Mouse (Mus musculus): ENCODE data around the gene Mycl.

Mycl gene

DNA sequence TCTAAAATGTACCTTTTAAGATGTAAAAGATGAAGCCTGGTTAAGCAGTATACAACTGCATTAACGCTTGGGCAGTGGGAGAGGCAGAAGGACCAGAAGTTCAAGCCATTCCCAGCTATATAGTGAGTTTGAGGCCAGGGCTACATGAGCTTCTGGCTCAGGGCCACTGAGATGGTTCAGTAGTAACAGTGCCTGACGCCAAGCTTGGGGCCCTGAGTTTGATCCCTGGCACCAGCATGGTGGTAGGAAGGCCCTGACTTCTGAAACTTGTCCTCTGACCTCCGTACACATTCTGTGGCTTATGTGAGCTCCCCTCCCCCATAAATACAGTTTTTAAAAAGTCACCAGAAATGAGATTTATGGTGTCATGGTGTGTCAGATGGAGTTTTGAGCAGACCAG is 26.1 kb downstream of the Mycl start:
- DNase-seq, result no peak

GRCm38 (mm10) chr4:123022896-123023295 is 27.4 kb downstream of the Mycl start:
- no peak for DNase-seq

- no peak for DNase-seq
These were observed 30.0 kb downstream of the Mycl start for GRCm38 (mm10) chr4:123025418-123025817.

GRCm38 (mm10) chr4:123026161-123026560 is 30.7 kb downstream of the Mycl start:
- DNase-seq, result no peak

DNA sequence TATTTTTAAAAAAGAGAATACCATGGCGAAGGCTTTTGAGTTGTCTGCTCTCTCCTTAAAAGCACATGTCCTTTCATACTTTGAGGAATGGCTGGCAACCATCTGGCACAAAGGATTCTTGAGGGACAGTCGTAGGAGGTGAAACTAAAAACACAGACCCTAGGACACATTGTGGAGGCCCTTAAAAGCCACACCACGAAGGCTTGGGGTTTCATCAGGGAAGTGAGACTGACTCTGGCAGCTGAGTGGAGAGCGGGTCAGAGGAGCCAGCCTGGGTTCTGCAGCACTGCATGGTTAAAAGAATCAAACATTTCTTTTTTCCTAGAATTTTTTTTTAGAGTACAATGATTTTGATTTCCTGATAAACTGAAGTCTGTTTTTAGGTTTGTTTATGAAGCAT is 31.1 kb downstream of the Mycl start:
- DNase-seq, result no peak

DNA sequence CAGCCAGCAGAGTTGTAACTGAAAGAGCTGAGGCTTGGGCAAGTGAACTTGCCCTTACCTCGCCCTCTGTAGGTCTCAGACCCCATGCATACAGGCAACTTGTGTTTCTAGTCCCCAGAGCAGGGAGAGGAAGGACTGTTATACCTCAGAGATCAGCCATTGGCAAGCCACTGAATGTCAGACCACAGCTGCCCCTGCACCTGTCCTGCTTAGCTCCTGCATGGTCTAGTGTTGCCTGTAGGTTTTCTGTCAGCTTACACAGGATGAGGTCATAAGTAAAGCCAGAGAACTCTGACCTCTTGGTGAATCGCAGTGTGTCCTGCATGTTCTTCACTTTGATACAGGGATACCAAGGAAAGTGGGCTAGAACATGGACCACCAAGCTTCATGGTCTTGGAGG is 39.4 kb downstream of the Mycl start:
- no peak for DNase-seq

DNA sequence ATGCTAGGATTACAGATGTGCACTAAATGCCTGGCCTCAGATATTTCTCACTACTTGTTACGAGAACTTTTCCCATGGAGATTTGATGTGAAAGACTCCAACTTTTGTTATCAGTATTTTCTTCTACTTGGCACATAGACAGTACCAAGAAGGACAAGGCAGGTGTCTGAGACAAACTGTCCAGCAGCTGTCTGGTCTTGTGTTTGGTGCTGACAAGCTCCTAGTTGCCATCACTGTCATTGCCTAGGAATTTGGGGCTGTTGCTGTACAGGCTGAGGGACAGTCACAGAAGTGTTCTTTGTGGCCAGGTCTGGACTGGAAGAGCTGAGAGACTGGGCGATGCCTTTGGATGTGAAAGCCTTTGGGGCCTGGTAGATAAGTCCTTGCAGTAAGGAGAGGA is 40.2 kb downstream of the Mycl start:
- no peak for DNase-seq

GRCm38 (mm10) chr4:123036710-123037109 is 41.3 kb downstream of the Mycl start:
- no peak for DNase-seq

GRCm38 (mm10) chr4:123041131-123041530 is 45.7 kb downstream of the Mycl start:
- no peak for DNase-seq

- no peak for DNase-seq
These were observed 48.4 kb downstream of the Mycl start for GRCm38 (mm10) chr4:123043858-123044257.

- no peak for DNase-seq
These were observed 49.4 kb downstream of the Mycl start for GRCm38 (mm10) chr4:123044842-123045241.

DNA sequence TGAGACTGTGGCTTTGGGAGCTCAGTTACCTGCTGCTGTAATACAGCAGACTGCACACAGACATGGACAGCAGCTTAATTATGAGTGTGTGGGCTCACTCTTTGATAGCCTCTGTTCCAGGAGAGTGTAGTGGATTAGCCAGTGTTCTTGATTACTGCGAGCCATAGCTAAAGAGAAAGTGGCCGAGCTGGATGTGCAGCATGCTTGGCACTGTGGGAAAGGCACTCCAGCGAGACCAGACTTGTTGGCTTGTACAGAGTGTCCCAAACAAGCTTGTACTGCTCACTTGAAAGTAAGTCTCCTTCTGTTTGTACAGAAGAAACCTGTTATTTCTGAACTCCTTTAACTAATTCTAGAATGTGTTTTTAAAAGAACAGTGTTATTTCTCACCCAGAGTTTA is 50.8 kb downstream of the Mycl start:
- peak; percentile 14 to 39 for DNase-seq

DNA sequence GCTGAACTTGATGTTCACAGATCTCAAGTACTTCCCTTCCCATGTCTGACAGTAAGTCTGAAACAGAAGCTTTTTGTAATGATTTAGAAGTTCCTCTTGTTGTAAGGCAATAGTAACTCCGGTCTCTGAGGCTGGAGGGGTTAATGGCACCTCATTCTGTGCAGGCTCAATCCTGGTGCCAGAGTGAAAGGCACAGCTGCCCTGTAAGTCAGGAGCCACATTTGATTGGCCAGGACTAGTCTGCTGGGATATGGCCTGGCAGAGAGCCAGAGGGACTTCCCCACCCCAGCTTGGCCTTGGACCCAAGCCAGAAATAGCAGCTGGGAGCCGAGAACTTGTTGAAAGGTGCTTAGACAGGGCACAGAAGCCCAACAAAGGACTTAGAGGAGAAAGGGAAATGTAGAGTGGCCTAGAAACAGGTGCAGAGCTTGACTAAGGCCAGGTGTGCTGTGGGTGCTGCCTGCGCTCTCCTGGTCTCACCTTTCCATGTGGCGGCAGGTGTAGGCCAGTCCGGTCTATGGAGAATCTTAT is 55.3 kb downstream of the Mycl start:
- DNase-seq, result peak; percentile 86 to 92

All from kidney, postnatal 4 days (tissue).